Mouse (Mus musculus) cerebellum, adult (tissue): ENCODE results near the gene Clec4a3.
"Not testable (repeated sequence)": the region's sequence is repeated elsewhere in the genome, so short reads cannot be mapped to it uniquely, and the experiment has no call there.

Experiments
- ATAC-seq: cut with Nextera tagmentation; 2 replicates; pipeline ENCODE4 v1.9.2; 2017; ENCODE audit warnings: mild to moderate bottlenecking, moderate library complexity, mixed read lengths; ENCODE audit not compliant: insufficient number of reproducible peaks, low FRiP score, low TSS enrichment

Clec4a3 gene

GRCm38 (mm10) chr6:122952401-122952800, at the start of gene Clec4a3:
Clec4a3 (plus strand) TSS chr6:122952515.
- no peak for ATAC-seq

GRCm38 (mm10) chr6:122919922-122920321, 32.4 kb upstream of the Clec4a3 start:
- ATAC-seq: no peak

- ATAC-seq: no peak
Observed at GRCm38 (mm10) chr6:122921451-122921850, 30.9 kb upstream of the Clec4a3 start, which contains the start of gene Clec4a1. Clec4a1 (plus strand) TSS chr6:122921848.

- ATAC-seq: no peak
Observed at GRCm38 (mm10) chr6:122934845-122935244, 17.5 kb upstream of the Clec4a3 start.

- no peak for ATAC-seq
Observed at GRCm38 (mm10) chr6:122939618-122940017, 12.7 kb upstream of the Clec4a3 start.

- no peak for ATAC-seq
Observed at GRCm38 (mm10) chr6:122946760-122947159, 5.6 kb upstream of the Clec4a3 start.

- ATAC-seq: no peak
Observed at GRCm38 (mm10) chr6:122964562-122964961, 12.2 kb downstream of the Clec4a3 start.

- ATAC-seq: no peak
Observed at GRCm38 (mm10) chr6:122969048-122969447, 16.7 kb downstream of the Clec4a3 start.

- no peak for ATAC-seq
Observed at GRCm38 (mm10) chr6:122989876-122990437, 37.6 kb downstream of the Clec4a3 start, which contains the start of gene Clec4a4. Clec4a4 (plus strand) TSS chr6:122990367.

- ATAC-seq: not testable (repeated sequence)
Observed at GRCm38 (mm10) chr6:123004696-123005095, 52.4 kb downstream of the Clec4a3 start.

- ATAC-seq: no peak
Observed at GRCm38 (mm10) chr6:123005591-123005990, 53.3 kb downstream of the Clec4a3 start.
